Mouse (Mus musculus) embryonic facial prominence, embryonic 12.5 days (tissue): ENCODE data around the gene Fads2. TPM values are rescaled to one million over a fixed set of nuclear protein-coding genes. Genes with fewer than 3 reads are reported as not detected.

Source experiments
- ATAC-seq: fragments of 200-750 bp; cut with Nextera tagmentation; 2 replicates; pipeline ENCODE4 v1.8.0; 2017; ENCODE audit not compliant: insufficient number of reproducible peaks, insufficient read depth, low FRiP score, low TSS enrichment
- H3K27ac ChIP-seq: fragments of 300-500 bp; sonication (generic); 2 replicates; pipeline ENCODE4 v1.5.1; 2016; ENCODE audit warnings: mild to moderate bottlenecking
- H3K27me3 ChIP-seq: fragments of 300-500 bp; sonication (generic); 2 replicates; pipeline ENCODE4 v1.6.1; 2016; ENCODE audit warnings: mild to moderate bottlenecking, moderate library complexity
- H3K36me3 ChIP-seq: fragments of 300-500 bp; sonication (generic); 2 replicates; pipeline ENCODE4 v1.6.1; 2016; ENCODE audit warnings: mild to moderate bottlenecking
- H3K4me1 ChIP-seq: fragments of 300-500 bp; sonication (generic); 2 replicates; pipeline ENCODE4 v1.6.1; 2016
- H3K4me2 ChIP-seq: fragments of 300-500 bp; sonication (generic); replicated peaks from 2 replicates; pipeline ENCODE4 v1.6.1; 2016; ENCODE audit warnings: mild to moderate bottlenecking, moderate library complexity
- H3K4me3 ChIP-seq: fragments of 300-500 bp; sonication (generic); 2 replicates; pipeline ENCODE4 v1.5.1; 2016; ENCODE audit warnings: mild to moderate bottlenecking
- H3K9ac ChIP-seq: fragments of 300-500 bp; sonication (generic); 2 replicates; pipeline ENCODE4 v1.6.1; 2016; ENCODE audit warnings: mild to moderate bottlenecking, moderate library complexity
- H3K9me3 ChIP-seq: fragments of 300-500 bp; sonication (generic); 2 replicates; pipeline ENCODE4 v1.6.1; 2016; ENCODE audit warnings: mild to moderate bottlenecking, moderate library complexity
- WGBS: fragments of 180-500 bp; shearing (Covaris S2); methylation state at CpG from one replicate; pipeline ENCODE4 v1.1.7; 2016; 5-methylcytosine and 5-hydroxymethylcytosine counted together
- polyA plus RNA-seq: library from polyadenylated mRNA; unstranded; fragments of >200 nt; fragmentation: Nextera tagmentation; extraction: Ambion mirVana; gene quantifications from 2 replicates; pipeline ENCODE4 v1.2.1, GENCODE M21; 2016

Fads2 gene
- polyA plus RNA-seq, 1 experiment from 2014 or later, result 125 TPM

- H3K4me3 ChIP-seq, result peak overlapping the region; percentile 64
- peak overlapping the region; percentile 92 for H3K4me2 ChIP-seq
- H3K9me3 ChIP-seq, result no peaks in the 10 kb centered on the region
- H3K9ac ChIP-seq, result peak overlapping the region; percentile 74
- peaks cover 66% of the 10 kb centered on the region for H3K4me1 ChIP-seq
- H3K27me3 ChIP-seq, result no peaks in the 10 kb centered on the region
- peak overlapping the region; percentile 84 for H3K27ac ChIP-seq
- peak; percentile 83 for ATAC-seq
- H3K36me3 ChIP-seq, result no peaks in the 10 kb centered on the region
- WGBS, result 5% methylated on average over 44 of the region's 44 CpGs
These were observed 83.7 kb downstream of the Fads2 start for GRCm38 (mm10) chr19:10017637-10018526.

DNA sequence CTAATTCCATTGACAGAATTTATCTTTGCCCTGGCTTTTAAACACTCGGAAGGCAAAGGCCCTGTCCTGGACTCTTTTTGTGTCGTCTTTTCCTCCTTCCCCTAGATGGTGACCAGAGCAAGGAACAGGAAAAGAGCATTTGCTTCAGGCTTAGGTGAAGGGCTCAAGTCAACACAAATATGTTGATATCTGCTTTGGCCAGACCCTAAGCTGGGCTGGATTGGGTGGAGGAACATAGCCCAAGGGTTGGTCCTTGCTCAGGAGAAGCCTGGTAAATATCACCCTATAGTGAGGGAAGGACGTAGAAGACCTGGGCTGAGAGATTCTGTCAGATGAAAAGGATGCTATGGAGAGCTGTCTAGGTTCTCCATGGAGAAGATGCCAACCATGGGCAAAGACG, 85.4 kb downstream of the Fads2 start:
- no peaks in the 10 kb centered on the region for H3K9me3 ChIP-seq
- no peak overlapping the region for H3K4me3 ChIP-seq
- no peak overlapping the region for H3K27ac ChIP-seq
- 85% methylated on average over 4 of the region's 4 CpGs for WGBS
- peaks cover 56% of the 10 kb centered on the region for H3K4me1 ChIP-seq
- no peaks in the 10 kb centered on the region for H3K36me3 ChIP-seq
- H3K4me2 ChIP-seq, result no peak overlapping the region
- no peak for ATAC-seq
- no peaks in the 10 kb centered on the region for H3K27me3 ChIP-seq
- no peak overlapping the region for H3K9ac ChIP-seq

- H3K4me2 ChIP-seq, result no peak overlapping the region
- 61% methylated on average over 4 of the region's 4 CpGs for WGBS
- H3K9ac ChIP-seq, result no peak overlapping the region
- no peaks in the 10 kb centered on the region for H3K9me3 ChIP-seq
- H3K27me3 ChIP-seq, result no peaks in the 10 kb centered on the region
- no peak overlapping the region for H3K4me3 ChIP-seq
- no peak for ATAC-seq
- peak overlapping the region; percentile 98 for H3K27ac ChIP-seq
- peaks cover 50% of the 10 kb centered on the region for H3K4me1 ChIP-seq
- H3K36me3 ChIP-seq, result no peaks in the 10 kb centered on the region
These were observed 86.1 kb downstream of the Fads2 start for GRCm38 (mm10) chr19:10015442-10015841.

DNA sequence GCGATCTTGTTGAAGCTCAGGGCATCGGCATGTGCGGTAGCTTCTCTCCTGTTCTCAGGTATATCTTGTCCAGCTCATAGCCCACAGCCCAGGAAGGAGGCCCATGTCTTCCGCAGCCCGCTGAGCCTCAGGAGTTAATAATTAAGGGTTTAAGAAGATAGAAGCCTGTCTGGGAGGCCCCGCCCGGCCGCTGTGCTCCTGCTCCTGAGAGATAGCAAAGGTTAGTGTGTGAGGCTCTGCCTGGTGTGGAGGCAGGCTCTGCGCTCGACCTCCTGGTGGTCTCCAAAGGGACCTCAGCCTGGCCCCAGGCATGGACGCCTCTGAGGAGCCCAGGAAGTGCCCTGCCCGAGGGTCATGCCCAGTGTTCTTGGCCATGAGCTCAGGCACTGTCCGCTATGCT, 86.7 kb downstream of the Fads2 start:
- ATAC-seq, result no peak
- Histone ChIP-seq H3K27me3 (no peaks in the 10 kb centered on the region), H3K27ac (peak overlapping the region; percentile 98), H3K4me1 (peaks cover 47% of the 10 kb centered on the region), H3K36me3 (no peaks in the 10 kb centered on the region), H3K4me2 (no peak overlapping the region), H3K4me3 (no peak overlapping the region), H3K9me3 (no peaks in the 10 kb centered on the region), H3K9ac (no peak overlapping the region)
- 66% methylated on average over 13 of the region's 13 CpGs for WGBS

- H3K27ac ChIP-seq, result peak overlapping the region; percentile 98
- peak; percentile 69 for ATAC-seq
- WGBS, result 13% methylated on average over 5 of the region's 5 CpGs
- H3K9ac ChIP-seq, result no peak overlapping the region
- peak overlapping the region; percentile 19; the same call in 1 of the 2 replicates for H3K4me2 ChIP-seq
- no peak overlapping the region for H3K4me3 ChIP-seq
- H3K36me3 ChIP-seq, result no peaks in the 10 kb centered on the region
- H3K9me3 ChIP-seq, result no peaks in the 10 kb centered on the region
- no peaks in the 10 kb centered on the region for H3K27me3 ChIP-seq
- peaks cover 37% of the 10 kb centered on the region for H3K4me1 ChIP-seq
These were observed 87.6 kb downstream of the Fads2 start for GRCm38 (mm10) chr19:10013913-10014312.

DNA sequence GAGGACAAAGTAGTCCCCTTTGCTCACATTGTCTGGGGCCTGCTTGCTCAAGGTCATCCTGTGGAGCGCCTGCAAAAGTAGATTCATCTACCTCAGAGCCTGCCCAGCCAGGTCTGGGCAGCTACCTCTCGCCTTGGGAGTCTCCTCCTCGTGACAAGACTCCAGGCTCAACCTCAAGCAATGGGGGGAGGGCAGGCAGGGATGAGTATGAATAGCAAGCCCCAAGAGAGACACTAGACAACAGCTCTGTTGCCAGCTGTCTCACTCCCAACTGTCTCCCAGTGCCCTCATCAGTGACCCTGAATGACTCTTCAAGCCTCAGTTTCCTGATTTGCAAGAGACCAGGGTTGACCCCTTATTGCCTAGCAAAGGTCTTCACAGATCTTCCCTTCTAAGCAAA, 88.2 kb downstream of the Fads2 start:
- WGBS, result 23% methylated on average over 3 of the region's 3 CpGs
- Histone ChIP-seq H3K27me3 (no peaks in the 10 kb centered on the region), H3K27ac (peak overlapping the region; percentile 98), H3K4me1 (peaks cover 36% of the 10 kb centered on the region), H3K9me3 (no peaks in the 10 kb centered on the region), H3K36me3 (no peaks in the 10 kb centered on the region), H3K4me3 (no peak overlapping the region), H3K9ac (no peak overlapping the region), H3K4me2 (peak overlapping the region; percentile 19)
- ATAC-seq, result peak; percentile 6; the same call in 1 of the 2 replicates

- peak overlapping the region; percentile 98 for H3K27ac ChIP-seq
- H3K4me3 ChIP-seq, result no peak overlapping the region
- no peaks in the 10 kb centered on the region for H3K27me3 ChIP-seq
- no peak overlapping the region for H3K4me2 ChIP-seq
- H3K36me3 ChIP-seq, result no peaks in the 10 kb centered on the region
- peak; percentile 58; the same call in 1 of the 2 replicates for ATAC-seq
- 14% methylated on average over 6 of the region's 6 CpGs for WGBS
- no peak overlapping the region for H3K9ac ChIP-seq
- peaks cover 36% of the 10 kb centered on the region for H3K4me1 ChIP-seq
- H3K9me3 ChIP-seq, result no peaks in the 10 kb centered on the region
These were observed 88.7 kb downstream of the Fads2 start for GRCm38 (mm10) chr19:10012827-10013278.

Other genes with a start within 250 kb of the Fads2 start
- gene Incenp, start 202.2 kb downstream of the Fads2 start, polyA plus RNA-seq, result 129 and 132 TPM in 2 replicates
- gene Fth1, start 121.1 kb downstream of the Fads2 start, polyA plus RNA-seq, result 1,511 and 1,518 TPM in 2 replicates
- 1.7 and 1.8 TPM in 2 replicates for gene Best1, start 100.1 kb downstream of the Fads2 start, polyA plus RNA-seq
- gene Rab3il1, start 100.1 kb downstream of the Fads2 start, polyA plus RNA-seq, result 48.0 and 50.0 TPM in 2 replicates
- gene Fads3, start 60.2 kb downstream of the Fads2 start, polyA plus RNA-seq, result 10.1 and 10.2 TPM in 2 replicates
- 139 and 144 TPM in 2 replicates for gene Fads1, start 81.1 kb upstream of the Fads2 start, polyA plus RNA-seq
- gene Tmem258, start 102.3 kb upstream of the Fads2 start, polyA plus RNA-seq, result 389 and 410 TPM in 2 replicates
- 90.1 and 95.5 TPM in 2 replicates for gene Fen1, start 102.4 kb upstream of the Fads2 start, polyA plus RNA-seq
- 1.9 and 2.5 TPM in 2 replicates for gene Myrf, start 139.0 kb upstream of the Fads2 start, polyA plus RNA-seq
- 3.0 and 3.1 TPM in 2 replicates for gene Dagla, start 203.1 kb upstream of the Fads2 start, polyA plus RNA-seq